Mouse (Mus musculus) thymus, postnatal 4 days (tissue): Measurements from ENCODE around the gene Mief1.

ENCODE experiments used
- DNase-seq: peaks from one replicate; pipeline ENCODE4 v3.0.0; 2021

The Mief1 gene

DNA sequence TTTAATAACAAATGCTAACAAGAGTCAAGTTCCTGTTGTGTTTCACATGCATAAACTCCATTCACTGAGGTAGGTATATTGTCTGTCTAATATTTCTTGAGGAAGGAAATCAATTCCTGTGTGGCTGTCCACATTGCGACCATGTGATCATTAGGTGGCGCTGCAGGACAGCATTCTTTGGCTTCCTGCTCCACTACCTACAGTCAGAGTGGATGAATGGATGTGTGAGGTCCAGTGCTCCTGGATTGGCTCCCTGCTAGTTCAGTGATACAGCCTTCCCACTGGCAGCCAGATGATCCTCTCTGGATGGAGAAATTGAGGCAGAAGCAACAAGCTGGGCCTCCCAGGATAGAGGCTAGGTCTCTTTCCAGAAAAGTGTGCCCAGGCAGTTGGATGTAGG lies 32.5 kb downstream of the Mief1 start:
- peak; percentile 82 for DNase-seq

DNA sequence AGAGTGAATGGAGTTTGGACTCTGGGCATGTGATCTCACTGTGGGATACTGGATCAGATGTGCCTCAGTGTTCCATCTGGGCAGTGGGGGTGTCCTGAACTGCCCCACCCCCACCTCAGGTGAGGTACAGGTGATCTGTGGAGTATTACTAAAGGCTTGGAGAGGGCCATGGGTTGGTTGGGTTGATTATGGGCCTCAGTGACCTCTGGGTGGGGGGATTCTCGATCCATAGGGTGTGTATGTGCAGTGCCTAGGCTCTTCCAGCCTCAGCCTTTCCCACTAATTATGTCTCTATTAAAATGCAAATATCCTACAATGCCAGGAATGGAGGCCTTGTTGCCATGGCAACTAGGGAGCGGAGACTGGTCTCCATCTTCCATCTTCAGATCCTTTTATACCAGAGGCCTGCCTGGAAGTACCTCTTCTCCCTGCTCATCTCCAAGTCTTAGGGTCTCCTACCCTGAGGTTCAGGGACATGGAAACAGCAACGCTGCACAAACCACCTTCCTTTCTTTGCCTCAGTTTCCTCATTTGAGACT lies 38.1 kb downstream of the Mief1 start:
- no peak for DNase-seq

DNA sequence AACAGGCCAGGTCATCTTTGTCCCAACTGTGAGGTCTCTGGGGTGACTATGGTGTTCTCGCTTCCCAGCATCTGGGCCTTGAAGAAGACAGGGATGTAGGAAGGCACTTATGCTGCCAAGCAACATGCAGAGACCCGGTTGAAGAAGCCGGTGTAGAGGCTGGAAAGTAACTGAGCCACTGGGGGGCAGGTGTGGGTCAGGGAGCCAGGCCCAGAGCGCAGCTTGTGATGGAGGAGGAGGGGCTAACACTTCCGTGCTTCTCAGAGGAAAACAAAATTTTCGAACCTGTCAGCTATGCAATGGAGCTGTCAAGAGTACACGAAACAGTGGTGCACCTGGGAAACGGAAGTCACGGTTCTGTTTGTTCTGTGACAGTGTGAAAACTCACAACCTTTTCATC lies 43.3 kb downstream of the Mief1 start:
- peak; percentile 54 for DNase-seq

DNA sequence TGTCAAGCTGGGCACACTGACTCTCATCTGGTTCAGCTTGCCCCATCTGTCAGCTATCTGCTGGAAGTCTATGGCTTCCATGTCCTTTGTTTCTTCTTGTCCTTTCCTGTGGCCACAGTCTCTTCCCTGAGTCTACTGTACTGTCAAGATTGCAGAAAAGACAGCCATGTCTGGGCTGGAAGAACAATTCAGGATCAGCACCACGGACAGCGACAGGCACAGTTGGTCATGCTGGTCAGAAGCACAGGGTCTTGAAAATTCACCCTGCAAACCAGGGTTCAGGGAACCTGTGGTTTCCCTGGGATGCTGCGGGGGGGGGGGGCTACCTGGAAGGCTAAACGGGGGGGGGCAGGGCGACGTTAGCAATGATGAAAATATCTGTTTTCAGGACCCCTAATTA lies 43.8 kb downstream of the Mief1 start:
- DNase-seq = peak; percentile 85

DNA sequence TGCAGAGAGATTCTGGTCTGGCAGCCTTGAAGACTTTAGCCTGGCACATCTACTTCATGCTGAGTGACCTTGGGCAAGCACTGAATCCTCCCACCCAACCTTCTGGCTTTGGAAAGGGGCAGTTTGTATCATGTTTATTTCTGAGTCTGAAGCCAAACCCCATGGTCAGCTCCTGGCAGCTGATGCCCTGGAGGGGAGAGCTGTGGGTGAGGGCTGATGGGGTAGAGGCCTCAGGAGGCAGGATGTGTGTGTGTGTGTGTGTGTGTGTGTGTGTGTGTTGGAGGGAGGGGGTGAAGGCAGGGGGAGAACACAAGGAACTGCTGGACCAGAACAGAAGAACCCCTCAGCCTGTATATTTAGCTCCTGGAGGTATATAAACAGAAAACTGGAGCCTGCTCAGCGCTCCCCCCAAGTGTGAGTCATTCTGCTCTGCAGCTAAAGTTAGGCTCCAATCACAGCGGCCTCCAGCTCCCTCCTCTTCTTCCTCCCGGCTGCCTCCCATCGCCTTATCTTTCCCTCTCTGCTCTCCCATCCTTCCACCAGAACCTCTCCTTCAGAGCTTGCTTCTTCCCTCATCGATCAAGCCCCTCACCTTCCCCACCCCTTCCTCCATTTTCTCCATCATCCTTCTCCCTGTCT lies 44.4 kb downstream of the Mief1 start:
- DNase-seq = no peak

DNA sequence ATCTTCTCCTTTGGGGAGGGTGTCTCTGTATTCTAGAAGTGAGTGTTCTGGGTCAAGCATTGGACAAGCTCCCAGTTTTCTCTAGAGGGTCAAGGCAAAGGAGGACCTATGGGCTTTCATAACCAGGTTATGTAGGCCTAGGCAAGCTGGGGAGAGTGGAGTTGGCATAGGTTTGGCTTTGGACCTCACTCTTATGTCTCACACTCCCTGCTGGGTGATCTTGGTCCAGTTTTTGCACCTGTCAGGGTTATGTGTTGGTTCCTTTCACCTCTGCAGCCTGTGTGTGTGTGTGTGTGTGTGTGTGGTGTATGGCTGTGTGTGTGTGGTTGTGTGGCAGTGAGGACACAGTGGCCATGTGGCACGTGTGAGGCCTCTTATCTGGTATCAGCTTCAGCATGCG lies 45.2 kb downstream of the Mief1 start:
- no peak for DNase-seq

DNA sequence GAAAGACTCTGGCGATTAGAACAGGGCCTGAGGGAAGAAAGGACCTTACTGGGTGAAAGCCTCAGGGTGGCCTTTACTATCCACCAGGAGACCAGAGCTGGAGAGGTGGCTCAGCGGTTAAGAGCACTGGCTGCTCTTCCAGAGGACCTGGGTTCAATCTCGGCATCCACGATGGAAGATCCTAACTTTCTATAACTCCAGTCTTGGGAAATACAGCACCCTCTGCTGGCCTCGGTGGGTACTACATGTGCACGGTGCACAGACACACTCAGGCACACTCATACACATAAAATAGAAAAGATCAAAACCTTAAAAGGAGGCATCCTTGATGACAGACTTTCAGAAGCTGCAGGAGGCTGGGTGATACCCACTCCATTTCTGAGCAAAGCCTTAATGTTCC lies 46.8 kb downstream of the Mief1 start:
- DNase-seq = peak; percentile 77

DNA sequence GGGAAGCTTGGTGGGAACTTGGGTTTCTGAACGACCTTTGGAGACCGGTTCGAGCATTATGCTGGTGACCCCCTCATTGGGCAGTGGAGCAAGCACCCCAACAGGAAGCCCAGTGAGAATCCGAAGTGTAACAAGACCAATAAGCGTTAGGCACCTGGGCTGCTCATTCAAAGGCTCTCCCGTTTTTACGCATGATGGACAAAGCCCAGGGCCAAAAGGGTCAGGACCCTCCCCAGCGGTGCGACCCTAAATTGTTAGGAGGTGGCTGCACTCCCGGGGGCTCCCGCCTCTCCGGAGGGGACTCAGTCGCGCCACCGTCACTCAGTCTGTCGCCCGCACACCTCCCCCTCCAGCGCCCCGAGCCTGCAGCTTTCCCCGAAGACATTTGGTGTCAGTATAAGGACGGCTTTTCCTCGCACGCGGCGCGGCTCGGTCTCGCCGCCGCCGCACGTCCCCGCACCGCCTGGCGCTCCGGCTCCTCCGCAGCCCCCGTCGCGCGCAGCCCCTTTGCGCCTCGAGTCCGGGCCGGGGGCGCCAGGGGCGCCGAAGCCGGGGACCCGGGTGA lies 53.1 kb downstream of the Mief1 start, which contains the start of gene Cacna1i:
Gene Cacna1i, plus strand, starts transcription at position 388 of the 565 bp plus-strand sequence.
- peak; percentile 55 for DNase-seq

DNA sequence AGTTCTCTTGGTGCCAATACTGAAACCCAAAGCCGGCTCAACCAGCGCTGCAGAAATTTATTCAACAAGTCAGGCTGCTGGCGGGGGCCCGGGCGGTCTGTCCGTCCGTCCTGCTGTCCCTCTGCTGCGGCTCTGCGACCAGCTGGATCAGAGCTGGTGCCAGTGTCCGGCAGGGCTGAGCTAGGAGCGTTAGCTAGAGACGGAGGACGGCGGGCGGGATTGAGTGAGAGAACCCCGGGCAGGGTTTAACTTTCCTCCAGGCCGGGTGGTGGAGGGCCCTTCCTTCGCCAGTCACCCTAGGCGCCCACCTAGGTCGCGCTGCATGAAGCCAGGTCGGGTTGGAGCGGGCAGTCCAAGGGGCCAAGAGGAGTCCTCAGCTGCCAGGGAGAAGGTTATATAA lies 54.2 kb downstream of the Mief1 start:
- peak; percentile 16 for DNase-seq

DNA sequence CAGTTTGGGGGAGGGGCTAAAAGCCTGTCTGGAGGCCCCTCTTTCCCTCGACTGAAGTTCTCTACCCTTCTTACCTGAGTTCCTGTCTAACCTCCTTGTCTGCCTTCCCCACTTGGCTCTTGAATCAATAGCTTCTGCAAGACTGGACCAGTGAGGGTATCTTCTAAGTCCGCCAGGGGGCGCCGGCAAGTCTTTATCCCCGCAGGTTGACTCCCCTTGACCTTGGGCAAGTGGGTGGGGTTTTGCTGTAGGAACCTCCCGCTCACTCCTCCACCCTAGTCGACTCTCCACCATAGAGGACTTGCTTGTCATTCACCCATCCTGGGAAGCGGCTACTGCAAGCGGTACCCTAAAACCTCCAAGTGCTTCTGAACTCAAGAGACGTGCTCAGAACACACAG lies 55.6 kb downstream of the Mief1 start:
- peak; percentile 92 for DNase-seq

DNA sequence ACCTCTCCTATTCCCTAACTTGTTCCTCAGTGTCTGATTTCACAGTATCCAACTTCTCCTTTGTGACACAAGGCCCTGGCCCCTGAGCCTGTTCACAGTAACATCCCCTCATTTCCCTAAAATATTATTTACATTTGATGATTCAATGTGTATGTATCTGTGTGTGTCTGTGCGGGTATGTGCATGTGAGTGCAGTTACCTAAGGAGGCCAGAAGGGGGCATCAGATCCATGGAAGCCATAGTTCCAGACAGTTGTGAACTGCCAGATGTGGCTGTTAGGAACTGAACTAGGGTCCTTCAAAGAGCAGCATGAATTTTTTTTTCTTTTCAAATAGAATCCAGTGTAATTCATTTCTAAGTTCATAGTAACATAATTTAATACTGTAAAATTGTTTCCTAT lies 63.3 kb downstream of the Mief1 start:
- no peak for DNase-seq
